Mouse (Mus musculus): ENCODE measurements at regions not wholly inside any gene's neighbourhood (a gene's known extent, or its start where the extent isn't known, plus 50 kb on each side); places are given as distances from the start of the nearest gene placed in this dataset.

- TF ChIP-seq CTCF (IDR thresholded peaks at IDR 0.05; ENCODE audit: low read depth), result no peak
- no peak for TF ChIP-seq EP300 (optimal IDR thresholded peaks at IDR 0.05)
Observed at GRCm38 (mm10) chr2:40431335-40431734, 1205.1 kb upstream of the Ppp6c start.

Data from stomach, postnatal 0 days (tissue).